Mouse (Mus musculus) urinary bladder, postnatal 36 days (tissue): ENCODE results near the gene Trib3.
"Not testable (repeated sequence)": the region's sequence is repeated elsewhere in the genome, so short reads cannot be mapped to it uniquely, and the experiment has no call there.

Source experiments
- DNase-seq, 2 experiments: peaks; one replicate each; pipeline ENCODE4 v3.0.0; 2022; ENCODE audit warnings: low spot score in 2 of 2, mixed read lengths in 1 of 2

The Trib3 gene

GRCm38 (mm10) chr2:152343329-152344213 lies at the start of gene Trib3:
Gene Trib3 (minus strand): TSS chr2:152344032.
- DNase-seq: peak; percentile 61 to 80

DNA sequence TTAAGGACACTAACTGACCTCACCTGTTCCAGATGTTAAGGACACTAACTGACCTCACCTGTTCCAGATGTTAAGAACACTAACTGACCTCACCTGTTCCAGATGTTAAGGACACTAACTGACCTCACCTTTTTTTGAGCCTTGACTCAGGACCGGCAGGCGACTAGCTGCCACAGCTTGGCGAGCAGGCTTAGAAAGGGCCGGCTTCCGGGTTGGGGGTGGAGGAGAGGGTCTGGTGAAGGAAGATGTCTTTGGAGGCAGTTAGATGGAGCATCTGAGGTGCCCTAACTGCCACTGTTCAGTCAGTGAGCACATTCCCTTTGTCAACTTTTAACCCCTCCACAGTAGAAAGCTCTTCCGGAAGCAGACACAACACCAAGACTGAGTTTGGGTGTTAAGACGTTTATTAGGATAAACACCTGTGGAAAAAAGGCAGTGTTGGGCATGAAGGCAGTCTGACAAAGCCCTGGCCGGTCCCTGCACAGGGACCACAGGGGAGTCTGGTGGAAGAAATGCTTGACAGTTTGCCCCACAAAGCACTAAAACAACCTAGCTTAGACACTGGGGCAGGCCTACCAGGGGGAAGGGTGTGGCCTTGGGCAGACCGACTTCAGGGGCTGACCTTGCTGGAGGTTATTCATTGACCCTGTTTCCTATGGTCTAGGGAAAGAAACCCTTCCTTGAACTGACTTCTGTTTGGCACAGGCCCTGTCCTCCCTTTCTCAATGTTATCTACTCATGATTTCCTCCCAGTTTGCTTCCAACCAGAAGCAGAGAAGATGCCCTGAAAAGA lies 49.6 kb upstream of the Trib3 start:
- no peak for DNase-seq

DNA sequence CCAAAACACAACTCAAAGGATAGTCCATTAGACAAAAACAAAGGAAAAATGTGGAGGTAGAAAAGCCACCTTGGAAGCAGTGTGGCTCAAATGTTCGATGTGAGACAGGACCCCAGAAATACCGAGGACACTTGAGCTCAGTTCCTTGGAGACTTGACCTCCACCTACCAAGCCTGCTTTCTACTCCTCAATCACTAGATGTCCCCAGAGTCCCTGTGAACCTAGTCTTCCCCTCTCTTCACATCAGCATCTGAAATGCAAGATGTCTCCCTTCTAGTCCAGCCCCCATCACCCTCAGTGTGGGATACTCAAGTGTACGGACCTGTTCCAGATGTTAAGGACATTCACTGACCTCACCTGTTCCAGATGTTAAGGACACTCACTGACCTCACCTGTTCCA lies 49.0 kb upstream of the Trib3 start:
- DNase-seq: no peak

GRCm38 (mm10) chr2:152384191-152384590 lies 40.4 kb upstream of the Trib3 start:
- no peak for DNase-seq

- no peak for DNase-seq
Measured at GRCm38 (mm10) chr2:152376345-152376741, 32.5 kb upstream of the Trib3 start, which contains the start of gene Nrsn2. Gene Nrsn2 (minus strand): TSS chr2:152376638.

GRCm38 (mm10) chr2:152375652-152376344 lies 32.0 kb upstream of the Trib3 start:
- DNase-seq: no peak

- no peak for DNase-seq
Measured at GRCm38 (mm10) chr2:152373547-152373946, 29.7 kb upstream of the Trib3 start.

DNA sequence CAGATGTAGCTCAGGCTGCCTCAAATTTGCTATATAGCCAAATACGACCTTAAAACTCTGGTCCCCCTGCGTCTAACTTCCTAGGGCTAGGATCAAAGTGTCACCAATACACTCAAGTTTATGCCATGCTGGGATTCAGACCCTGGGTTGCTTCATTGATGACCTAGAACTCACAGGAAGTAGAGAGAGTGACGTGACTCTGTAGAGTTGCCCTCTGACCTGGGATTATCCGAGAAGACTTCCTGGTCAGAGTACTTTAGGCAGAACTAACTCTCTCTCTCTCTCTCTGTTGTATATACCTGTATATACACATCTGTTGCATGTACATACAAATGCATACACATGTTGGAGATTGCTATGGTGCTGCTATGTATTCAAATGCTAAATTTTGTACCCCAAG lies 28.8 kb upstream of the Trib3 start:
- no peak for DNase-seq

DNA sequence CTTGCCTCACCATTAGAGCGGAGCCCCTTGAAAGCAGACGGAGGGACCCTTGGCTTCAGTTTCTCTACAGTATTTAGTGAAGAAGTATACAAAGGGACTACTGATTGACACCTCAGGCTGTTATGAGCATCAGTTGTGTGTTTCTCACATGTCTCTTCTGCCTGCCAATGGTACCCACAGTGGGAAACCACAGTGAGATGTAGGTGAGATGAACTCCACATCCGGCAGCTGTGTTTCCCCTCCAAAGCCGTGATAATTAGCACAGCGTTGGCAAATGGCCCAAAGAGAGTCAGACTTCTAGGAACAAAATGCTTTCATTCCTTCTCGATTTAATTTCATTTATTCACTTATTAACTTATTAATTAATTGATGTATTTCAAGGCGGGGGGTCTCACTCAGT lies 28.3 kb upstream of the Trib3 start:
- no peak for DNase-seq

GRCm38 (mm10) chr2:152368532-152369140 lies 24.8 kb upstream of the Trib3 start:
- DNase-seq: no peak

DNA sequence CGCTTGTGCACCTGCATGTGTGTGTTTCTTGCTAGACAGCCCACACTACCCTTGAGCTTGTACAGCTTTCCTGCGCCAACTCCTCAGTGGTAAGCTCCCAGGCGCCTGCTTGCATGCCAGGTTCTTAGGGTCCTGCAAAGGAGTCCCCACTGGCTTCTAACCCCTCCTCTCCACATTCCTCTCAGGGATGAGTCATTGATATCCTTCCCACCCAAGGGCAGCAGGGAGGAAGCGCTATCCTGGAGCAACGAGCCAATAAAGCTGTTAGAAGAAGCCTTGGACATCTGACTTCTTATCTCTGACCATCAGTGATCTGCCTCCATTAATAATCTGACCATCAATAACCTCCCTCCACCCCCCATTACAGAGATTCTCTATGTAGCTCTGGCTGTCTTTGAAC lies 24.1 kb upstream of the Trib3 start:
- DNase-seq: no peak

DNA sequence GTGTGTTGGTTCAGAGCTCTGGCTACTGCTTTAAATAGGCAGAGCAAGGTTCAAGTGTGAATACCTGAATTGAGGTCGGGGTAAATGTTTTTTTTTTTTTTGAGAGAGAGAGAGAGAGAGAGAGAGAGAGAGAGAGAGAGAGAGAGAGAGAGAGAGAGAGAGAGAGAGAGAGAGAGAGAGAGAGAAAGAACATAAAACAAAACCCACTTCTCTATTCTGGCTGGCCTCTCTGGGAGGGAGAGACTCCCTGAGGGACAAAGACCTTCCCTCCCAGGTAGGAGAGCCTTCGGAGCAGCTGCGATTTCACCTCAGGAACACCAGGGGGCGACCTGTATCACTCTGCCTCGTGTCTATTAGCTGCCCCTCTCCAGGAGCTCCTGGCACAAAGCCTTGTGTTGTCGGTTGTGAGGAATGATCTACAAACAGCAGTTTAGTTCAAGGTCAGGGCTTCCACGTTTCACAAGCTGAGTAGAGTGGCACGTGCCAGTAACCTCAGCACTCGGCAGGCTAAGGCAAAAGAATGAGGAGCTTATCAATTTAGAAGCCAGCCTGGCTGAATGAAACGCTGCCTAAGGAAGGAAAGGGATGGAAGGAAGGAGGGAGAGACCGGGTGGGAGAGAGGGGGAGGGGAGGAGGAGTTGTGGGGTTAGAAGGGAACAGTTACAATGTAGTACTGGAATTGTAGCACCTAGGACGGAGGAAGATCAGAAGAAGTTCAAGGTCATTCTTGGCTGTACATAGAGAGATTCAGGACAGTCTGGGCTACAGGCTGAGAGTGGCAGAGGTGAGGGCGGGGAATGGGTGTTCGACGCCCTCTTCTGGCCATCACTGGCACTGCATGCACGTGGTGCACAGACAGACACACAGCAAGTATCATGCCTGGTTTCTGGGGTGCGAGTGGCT lies 19.7 kb upstream of the Trib3 start:
- peak; percentile 53 to 74 for DNase-seq

- DNase-seq: no peak
Measured at GRCm38 (mm10) chr2:152361193-152361592, 17.4 kb upstream of the Trib3 start.

- peak; percentile 41 to 84 for DNase-seq
Measured at GRCm38 (mm10) chr2:152360271-152360775, 16.5 kb upstream of the Trib3 start.

GRCm38 (mm10) chr2:152359616-152360015 lies 15.8 kb upstream of the Trib3 start:
- no peak for DNase-seq

- not testable (repeated sequence) for DNase-seq
Measured at GRCm38 (mm10) chr2:152358977-152359376, 15.1 kb upstream of the Trib3 start.

- no peak for DNase-seq
Measured at GRCm38 (mm10) chr2:152357254-152357653, 13.4 kb upstream of the Trib3 start.

DNA sequence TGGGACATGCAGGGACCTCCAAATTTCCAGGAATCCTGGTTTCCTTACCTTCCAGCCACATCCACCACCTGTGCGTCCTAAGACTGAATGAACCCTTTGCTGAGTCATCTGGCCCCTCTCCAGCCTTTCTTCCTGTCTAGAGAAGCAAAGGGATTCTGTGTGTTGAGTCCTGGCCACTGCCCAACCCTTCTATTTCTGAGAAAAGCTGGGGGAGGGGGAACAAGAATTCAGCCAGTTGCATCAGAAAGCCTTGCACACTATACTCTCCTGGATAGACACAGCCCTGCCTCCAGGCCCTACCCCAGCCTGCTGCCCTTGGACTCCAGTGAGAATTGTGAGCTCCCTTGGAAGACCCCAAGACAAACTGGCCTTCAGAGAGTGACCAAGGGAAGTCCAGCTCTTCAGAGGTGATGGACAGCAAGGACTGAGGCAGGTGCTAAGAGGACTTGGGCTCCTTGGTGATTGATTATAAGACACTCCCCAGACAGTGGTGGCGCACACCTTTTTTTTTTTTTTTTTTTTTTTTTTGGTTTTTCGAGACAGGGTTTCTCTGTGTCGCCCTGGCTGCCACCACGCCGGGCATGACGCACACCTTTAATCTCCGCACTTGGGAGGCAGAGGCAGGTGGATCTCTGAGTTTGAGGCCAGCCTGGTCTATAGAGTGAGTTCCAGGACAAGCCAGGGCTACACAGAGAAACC lies 6.2 kb upstream of the Trib3 start:
- peak in 1 of 2 experiments; percentile 61 for DNase-seq

- no peak for DNase-seq
Measured at GRCm38 (mm10) chr2:152349205-152349604, 5.4 kb upstream of the Trib3 start.

GRCm38 (mm10) chr2:152347722-152348121 lies 3.9 kb upstream of the Trib3 start:
- DNase-seq: no peak
